Mouse (Mus musculus) adrenal gland, adult 10 weeks (tissue): Measurements from ENCODE around the gene Prm1. TPM values are rescaled to one million over a fixed set of nuclear protein-coding genes. Genes with fewer than 3 reads are reported as not detected.

ENCODE experiments used
- polyA plus RNA-seq: library from polyadenylated mRNA; stranded (reverse); fragments of 350-450 nt; fragmentation: Illumina TruSeq; extraction: RNeasy Lipid Tissue Mini Kit (QIAGEN cat#74804); gene quantifications from one replicate; pipeline ENCODE4 v1.2.3, GENCODE M21; 2014; ENCODE audit warnings: low read depth, low replicate concordance

The Prm1 gene
- polyA plus RNA-seq: not detected

GRCm38 (mm10) chr16:10805789-10806527, at the start of gene Prm1:
Prm1 (minus strand) TSS chr16:10805839.

GRCm38 (mm10) chr16:10834911-10835587, 29.4 kb upstream of the Prm1 start, which contains the start of gene Rmi2:
Rmi2 (plus strand) TSS chr16:10835059.

GRCm38 (mm10) chr16:10812865-10813371, 7.3 kb upstream of the Prm1 start, which contains the start of gene Gm11172:
Gm11172 (plus strand) TSS chr16:10812915.

GRCm38 (mm10) chr16:10796034-10796433, 9.6 kb downstream of the Prm1 start, which contains the start of gene Prm2:
Prm2 (minus strand) TSS chr16:10796134.

GRCm38 (mm10) chr16:10790702-10791101, 14.9 kb downstream of the Prm1 start, which contains the start of gene Prm3:
Prm3 (minus strand) TSS chr16:10790914.

GRCm38 (mm10) chr16:10788271-10788670, 17.4 kb downstream of the Prm1 start, which contains the start of gene Tnp2:
Tnp2 (minus strand) TSS chr16:10788660.

GRCm38 (mm10) chr16:10785371-10786231, 20.0 kb downstream of the Prm1 start, which contains the start of gene Socs1:
Socs1 (minus strand) TSS chr16:10785536.

Other genes with a start within 250 kb of the Prm1 start
- gene Socs1, start 20.3 kb downstream of the Prm1 start, polyA plus RNA-seq: 0.47 TPM
- not detected for gene Tnp2, start 17.2 kb downstream of the Prm1 start, polyA plus RNA-seq
- gene Prm3, start 14.9 kb downstream of the Prm1 start, polyA plus RNA-seq: not detected
- not detected for gene Prm2, start 9.7 kb downstream of the Prm1 start, polyA plus RNA-seq
- not detected for gene Gm11172, start 7.1 kb upstream of the Prm1 start, polyA plus RNA-seq
- gene Rmi2, start 29.2 kb upstream of the Prm1 start, polyA plus RNA-seq: not detected